Mouse (Mus musculus) T-cell, adult 66 days (primary cell): ENCODE measurements around the gene Zfp513. TPM values are rescaled to one million over a fixed set of nuclear protein-coding genes. Genes with fewer than 3 reads are reported as not detected.

Source experiments
- total RNA-seq, 2 experiments: library from RNA; stranded (reverse); gene quantifications; 3 replicates in 1 of 2; 4 replicates in 1 of 2; pipeline ENCODE4 v1.2.4; 2023

The Zfp513 gene
- total RNA-seq, result 10 to 100 TPM; 31.7 to 31.8 TPM

GRCm38 (mm10) chr5:31201742-31202590 is at the start of gene Zfp513:
Gene Zfp513, minus strand, starts transcription at chr5:31202303.

GRCm38 (mm10) chr5:31251541-31252101 is 49.5 kb upstream of the Zfp513 start, which contains the start of gene Krtcap3:
Gene Krtcap3, plus strand, starts transcription at chr5:31251691.

GRCm38 (mm10) chr5:31240637-31241521 is 38.8 kb upstream of the Zfp513 start, which contains the start of the genes Nrbp1 and Gm9970:
Gene Nrbp1, plus strand, starts transcription at chr5:31240864.
Gene Gm9970, minus strand, starts transcription at chr5:31241232.

GRCm38 (mm10) chr5:31220448-31221303 is 18.6 kb upstream of the Zfp513 start, which contains the start of gene Ppm1g:
Gene Ppm1g, minus strand, starts transcription at chr5:31220687.

GRCm38 (mm10) chr5:31192939-31193630 is 9.0 kb downstream of the Zfp513 start, which contains the start of the genes Snx17 and Eif2b4:
Gene Snx17, plus strand, starts transcription at chr5:31193227.
Gene Eif2b4, minus strand, starts transcription at chr5:31193430.

GRCm38 (mm10) chr5:31179766-31180630 is 22.1 kb downstream of the Zfp513 start, which contains the start of the genes Gm29609 and Gtf3c2:
Gene Gm29609, minus strand, starts transcription at chr5:31179911.
Gene Gtf3c2, minus strand, starts transcription at chr5:31180144.

GRCm38 (mm10) chr5:31154152-31154553 is 48.0 kb downstream of the Zfp513 start, which contains the start of gene Mpv17:
Gene Mpv17, minus strand, starts transcription at chr5:31154251.

Other genes starting within 250 kb of the Zfp513 start
- 100 to 1,000 TPM; 180 to 181 TPM for gene Preb, start 241.9 kb downstream of the Zfp513 start, total RNA-seq
- gene Tcf23, start 233.6 kb downstream of the Zfp513 start, total RNA-seq, result not detected
- 10 to 100 TPM; 28.9 to 36.2 TPM for gene Atraid, start 154.0 kb downstream of the Zfp513 start, total RNA-seq
- 10 to 100 TPM; 11.3 to 11.4 TPM for gene Slc5a6, start 153.4 kb downstream of the Zfp513 start, total RNA-seq
- gene Cad, start 147.5 kb downstream of the Zfp513 start, total RNA-seq, result 10 to 100 TPM; 57.5 to 68.5 TPM
- not detected for gene Dnajc5g, start 96.0 kb downstream of the Zfp513 start, total RNA-seq
- under 1 TPM in 1 of 2 experiments, not detected in 1; 0.30 TPM for gene Slc30a3, start 94.1 kb downstream of the Zfp513 start, total RNA-seq
- gene Trim54, start 85.6 kb downstream of the Zfp513 start, total RNA-seq, result not detected
- gene Ucn, start 63.5 kb downstream of the Zfp513 start, total RNA-seq, result not detected
- gene Mpv17, start 48.1 kb downstream of the Zfp513 start, total RNA-seq, result 10 to 100 TPM; 19.5 to 25.3 TPM
- gene Gm29609, start 22.4 kb downstream of the Zfp513 start, total RNA-seq, result 1 to 10 TPM; 7.3 to 7.7 TPM
- 100 to 1,000 TPM; 163 to 187 TPM for gene Gtf3c2, start 22.2 kb downstream of the Zfp513 start, total RNA-seq
- gene Snx17, start 9.1 kb downstream of the Zfp513 start, total RNA-seq, result 10 to 100 TPM; 72.2 to 74.2 TPM
- gene Eif2b4, start 8.9 kb downstream of the Zfp513 start, total RNA-seq, result 10 to 100 TPM; 38.2 to 38.9 TPM
- 100 to 1,000 TPM; 134 to 136 TPM for gene Ppm1g, start 18.4 kb upstream of the Zfp513 start, total RNA-seq
- gene Nrbp1, start 38.6 kb upstream of the Zfp513 start, total RNA-seq, result 100 to 1,000 TPM; 162 to 163 TPM
- not detected for gene Gm9970, start 38.9 kb upstream of the Zfp513 start, total RNA-seq
- gene Krtcap3, start 49.4 kb upstream of the Zfp513 start, total RNA-seq, result 10 to 100 TPM; 17.3 to 30.1 TPM
- gene Ift172, start 88.8 kb upstream of the Zfp513 start, total RNA-seq, result 10 to 100 TPM; 14.2 to 18.8 TPM
- not detected for gene Fndc4, start 93.8 kb upstream of the Zfp513 start, total RNA-seq
- not detected for gene Gckr, start 95.1 kb upstream of the Zfp513 start, total RNA-seq